Mouse (Mus musculus): ENCODE data around the gene Hamp2. TPM values are rescaled to one million over a fixed set of nuclear protein-coding genes. Genes with fewer than 3 reads are reported as not detected.

Hamp2 gene
- polyA plus RNA-seq, 1 experiment = not detected

DNA sequence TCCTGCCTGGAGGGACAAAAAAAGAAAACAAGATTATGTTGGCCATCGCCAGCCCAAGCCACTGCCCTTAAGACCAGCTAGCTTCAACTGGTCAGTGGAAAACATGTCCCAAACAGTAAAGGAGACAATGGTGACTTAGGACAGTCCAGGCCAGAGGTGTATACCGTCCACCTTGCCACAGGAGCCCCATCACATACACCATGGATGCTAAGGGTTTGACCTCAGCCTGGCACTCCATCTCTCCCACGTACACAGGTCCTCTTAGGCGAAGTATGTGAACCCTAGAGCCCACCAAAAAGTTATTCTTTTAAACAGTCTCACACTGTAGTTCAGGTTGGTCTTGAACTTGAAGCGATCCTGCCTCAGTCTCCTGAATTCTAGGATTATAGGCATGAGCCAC, 38.4 kb upstream of the Hamp2 start:
- Histone ChIP-seq H3K79me2 (ENCODE audit: control insufficient read depth, insufficient read depth) (no peaks in the 10 kb centered on the region), H3K4me3 (no peak overlapping the region), H3K27me3 (ENCODE audit: control insufficient read depth, insufficient read depth, insufficient read length) (no peaks in the 10 kb centered on the region), H3K4me2 (ENCODE audit: low read depth) (no peak overlapping the region), H3K36me3 (ENCODE audit: control insufficient read depth, insufficient read depth) (no peaks in the 10 kb centered on the region), H3ac (ENCODE audit: control insufficient read depth, insufficient read length) (no peak overlapping the region)
- TF ChIP-seq SRF (IDR thresholded peaks at IDR 0.05; ENCODE audit: control insufficient read depth, insufficient read length, low read depth) (no peak), POLR2AphosphoS2 (IDR thresholded peaks at IDR 0.05; ENCODE audit: insufficient read length, low read depth) (peak; percentile 82)

DNA sequence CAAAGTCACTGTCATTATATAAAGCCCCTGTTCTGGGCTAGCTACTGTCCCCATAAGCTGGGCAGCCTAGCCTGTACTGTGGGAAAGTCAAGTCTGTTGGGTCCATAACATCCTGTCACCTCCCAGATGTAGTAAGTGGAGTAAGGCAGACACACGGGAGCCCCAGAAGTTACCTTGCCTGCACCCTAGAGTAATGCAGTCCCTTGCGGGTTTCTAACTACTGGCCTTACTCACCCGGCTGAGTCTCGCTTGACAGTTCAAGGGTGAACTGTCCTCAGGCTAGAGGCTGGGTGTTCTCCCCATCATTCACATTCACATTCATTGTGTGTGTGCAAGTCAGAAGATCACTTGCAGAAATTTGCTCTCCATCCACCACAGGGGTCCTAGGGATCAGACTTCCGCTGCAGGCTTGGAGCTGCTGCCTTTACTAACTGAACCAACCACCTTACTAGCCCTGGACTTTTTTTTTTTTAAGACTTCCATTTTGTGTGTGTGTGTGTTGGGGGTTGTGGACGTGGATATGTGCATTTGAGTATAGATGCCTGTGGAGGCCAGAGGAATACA, 35.4 kb upstream of the Hamp2 start:
- no peaks in the 10 kb centered on the region for H3K27me3 ChIP-seq (ENCODE audit: control insufficient read depth, insufficient read depth, insufficient read length)
- no peak for TF ChIP-seq E2F4 (IDR thresholded peaks at IDR 0.05; ENCODE audit: insufficient read depth)
- no peak for TF ChIP-seq MYOG (IDR thresholded peaks at IDR 0.05; ENCODE audit: control insufficient read depth in 1 of 3, insufficient read depth in 1 of 3, insufficient read length in 2 of 3, low read depth in 2 of 3)
- TF ChIP-seq POLR2A (IDR thresholded peaks at IDR 0.05; ENCODE audit: insufficient read length, low read depth) = no peak
- no peak for TF ChIP-seq TCF12 (IDR thresholded peaks at IDR 0.05; ENCODE audit: insufficient read depth, poor library complexity, severe bottlenecking)
- TF ChIP-seq POLR2AphosphoS2 (IDR thresholded peaks at IDR 0.05; ENCODE audit: insufficient read length, low read depth) = peak; percentile 61
- TF ChIP-seq TCF3 (IDR thresholded peaks at IDR 0.05; ENCODE audit: insufficient read length, low read depth) = no peak
- TF ChIP-seq CEBPB (IDR thresholded peaks at IDR 0.05; ENCODE audit: insufficient read depth, poor library complexity, severe bottlenecking) = no peak
- no peak overlapping the region for H3K4me2 ChIP-seq (ENCODE audit: low read depth)
- H3K4me3 ChIP-seq = no peak overlapping the region
- no peak overlapping the region for H3ac ChIP-seq (ENCODE audit: control insufficient read depth, insufficient read length)
- no peaks in the 10 kb centered on the region for H3K36me3 ChIP-seq (ENCODE audit: control insufficient read depth, insufficient read depth)
- peaks cover 6% of the 10 kb centered on the region for H3K79me2 ChIP-seq (ENCODE audit: control insufficient read depth, insufficient read depth)

DNA sequence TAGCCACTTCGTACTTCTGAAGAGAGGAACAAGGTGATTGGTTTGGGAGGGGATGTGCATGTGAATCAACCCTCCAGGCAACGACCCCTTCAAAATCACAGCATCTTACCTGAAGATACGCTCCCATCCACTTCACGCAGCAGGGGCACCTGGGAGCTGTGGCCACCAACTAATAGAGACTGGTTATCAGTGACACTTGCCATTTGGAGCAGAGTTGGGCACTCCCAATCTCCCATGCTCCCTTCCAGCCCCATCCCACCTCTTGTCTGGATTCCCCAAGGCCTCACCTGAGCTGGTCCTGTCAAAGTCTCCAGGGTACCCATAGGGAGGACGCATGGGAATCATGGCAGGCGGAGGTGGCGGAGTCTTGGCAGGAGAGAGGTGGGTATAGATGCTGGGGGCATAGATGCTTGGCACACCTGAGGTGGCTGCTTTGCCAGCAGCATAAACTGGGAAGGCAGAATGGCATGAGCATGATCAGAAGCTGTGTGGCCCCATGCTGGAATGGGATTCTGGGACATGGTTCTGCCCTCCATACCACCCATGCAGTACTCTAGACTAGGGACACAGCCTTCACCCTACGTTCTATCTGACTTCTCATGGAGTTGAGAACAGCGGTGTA, 34.5 kb upstream of the Hamp2 start:
- no peak overlapping the region for H3K4me3 ChIP-seq
- H3K36me3 ChIP-seq (ENCODE audit: control insufficient read depth, insufficient read depth) = no peaks in the 10 kb centered on the region
- no peak overlapping the region for H3K4me2 ChIP-seq (ENCODE audit: low read depth)
- H3K27me3 ChIP-seq (ENCODE audit: control insufficient read depth, insufficient read depth, insufficient read length) = no peaks in the 10 kb centered on the region
- no peak overlapping the region for H3ac ChIP-seq (ENCODE audit: control insufficient read depth, insufficient read length)
- H3K79me2 ChIP-seq (ENCODE audit: control insufficient read depth, insufficient read depth) = peaks cover 8% of the 10 kb centered on the region
- peak; percentile 50 for TF ChIP-seq POLR2AphosphoS2 (IDR thresholded peaks at IDR 0.05; ENCODE audit: insufficient read length, low read depth)
- no peak for TF ChIP-seq MYOD1 (IDR thresholded peaks at IDR 0.05; ENCODE audit: control insufficient read depth in 1 of 3, insufficient read length in 2 of 3, low read depth in 2 of 3)
- no peak for TF ChIP-seq REST (IDR thresholded peaks at IDR 0.05; ENCODE audit: insufficient read depth, insufficient read length)
- TF ChIP-seq POLR2A (IDR thresholded peaks at IDR 0.05; ENCODE audit: insufficient read length, low read depth) = peak; percentile 24

DNA sequence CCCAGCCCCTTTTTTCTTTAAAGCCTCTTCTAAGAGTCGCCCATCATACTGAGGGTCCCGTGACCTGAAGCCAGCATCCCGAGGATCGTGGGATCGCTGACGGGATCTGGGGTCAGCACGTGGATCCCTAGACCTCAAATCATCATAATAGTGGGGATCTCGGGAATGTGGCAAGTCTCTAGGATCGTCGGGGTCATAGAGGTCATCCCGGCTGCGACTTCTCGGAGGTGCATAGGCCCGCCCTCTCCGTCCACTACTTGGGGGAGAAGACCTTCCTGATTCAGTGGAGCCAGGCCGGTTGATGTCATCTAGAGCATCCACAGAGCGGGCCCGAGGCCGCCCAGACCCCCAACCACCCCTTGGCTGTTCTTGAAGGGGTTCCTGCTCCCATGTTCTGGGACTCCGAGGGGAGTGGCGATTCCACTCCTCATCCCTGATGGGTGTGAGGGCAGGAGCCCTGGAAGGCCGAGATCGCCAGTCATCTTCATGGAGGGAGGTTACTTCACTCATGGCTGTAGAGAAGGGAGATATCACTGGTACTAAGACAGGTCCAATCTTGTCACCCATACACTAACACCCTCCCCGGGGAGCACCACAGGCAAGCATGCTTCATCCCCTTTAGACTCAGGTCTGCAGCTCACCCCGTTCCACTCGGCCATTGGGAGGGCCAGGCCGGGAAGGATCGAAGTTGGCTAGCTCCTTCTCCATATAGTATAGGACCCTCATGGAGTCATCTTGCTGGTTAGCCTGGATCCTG, 33.8 kb upstream of the Hamp2 start:
- Histone ChIP-seq H3ac (ENCODE audit: control insufficient read depth, insufficient read length) (no peak overlapping the region), H3K36me3 (ENCODE audit: control insufficient read depth, insufficient read depth) (no peaks in the 10 kb centered on the region), H3K27me3 (ENCODE audit: control insufficient read depth, insufficient read depth, insufficient read length) (no peaks in the 10 kb centered on the region), H3K4me3 (peak overlapping the region; percentile 32), H3K79me2 (ENCODE audit: control insufficient read depth, insufficient read depth) (peaks cover 8% of the 10 kb centered on the region), H3K4me2 (ENCODE audit: low read depth) (peak overlapping the region; percentile 82)
- TF ChIP-seq SRF (IDR thresholded peaks at IDR 0.05; ENCODE audit: control insufficient read depth, insufficient read length, low read depth) (no peak), TCF3 (IDR thresholded peaks at IDR 0.05; ENCODE audit: insufficient read length, low read depth) (no peak), USF1 (IDR thresholded peaks at IDR 0.05; ENCODE audit: low read depth) (no peak), CEBPB (IDR thresholded peaks at IDR 0.05; ENCODE audit: insufficient read depth, poor library complexity, severe bottlenecking) (no peak), POLR2AphosphoS2 (IDR thresholded peaks at IDR 0.05; ENCODE audit: insufficient read length, low read depth) (no peak), E2F4 (IDR thresholded peaks at IDR 0.05; ENCODE audit: insufficient read depth) (no peak), POLR2A (IDR thresholded peaks at IDR 0.05; ENCODE audit: insufficient read length, low read depth) (no peak), MYOD1 (IDR thresholded peaks at IDR 0.05; ENCODE audit: control insufficient read depth in 1 of 3, insufficient read length in 2 of 3, low read depth in 2 of 3) (no peak), REST (IDR thresholded peaks at IDR 0.05; ENCODE audit: insufficient read depth, insufficient read length) (no peak), MAX (IDR thresholded peaks at IDR 0.05; ENCODE audit: low read depth) (no peak), TCF12 (IDR thresholded peaks at IDR 0.05; ENCODE audit: insufficient read depth, poor library complexity, severe bottlenecking) (no peak), MYOG (IDR thresholded peaks at IDR 0.05; ENCODE audit: control insufficient read depth in 1 of 3, insufficient read depth in 1 of 3, insufficient read length in 2 of 3, low read depth in 2 of 3) (no peak)

DNA sequence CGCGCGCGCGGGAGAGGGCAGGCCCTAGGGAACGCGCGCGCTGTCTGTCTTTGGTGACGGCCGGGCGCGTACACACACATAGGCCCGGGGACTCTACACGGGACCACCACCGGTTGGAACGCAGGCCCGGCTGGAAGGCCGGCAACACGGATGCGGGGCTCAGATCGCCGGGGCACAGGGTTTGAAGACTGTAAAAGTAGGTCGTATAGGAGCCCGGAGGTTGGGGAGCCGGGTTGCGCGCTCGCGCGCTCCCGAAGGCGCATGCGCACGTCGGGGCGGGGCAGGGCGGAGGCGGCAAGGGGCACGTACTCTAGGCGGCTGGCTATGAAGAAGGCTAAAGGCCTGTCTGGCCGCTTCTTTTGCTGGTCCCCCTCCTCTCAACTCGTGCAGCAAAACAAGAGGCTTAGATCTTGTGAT, 32.9 kb upstream of the Hamp2 start:
- peak overlapping the region; percentile 89 for H3ac ChIP-seq (ENCODE audit: control insufficient read depth, insufficient read length)
- TF ChIP-seq E2F4 (IDR thresholded peaks at IDR 0.05; ENCODE audit: insufficient read depth) (peak; percentile 3), MYOG (IDR thresholded peaks at IDR 0.05; ENCODE audit: control insufficient read depth in 1 of 3, insufficient read depth in 1 of 3, insufficient read length in 2 of 3, low read depth in 2 of 3) (no peak), MYOD1 (IDR thresholded peaks at IDR 0.05; ENCODE audit: control insufficient read depth in 1 of 3, insufficient read length in 2 of 3, low read depth in 2 of 3) (no peak), CEBPB (IDR thresholded peaks at IDR 0.05; ENCODE audit: insufficient read depth, poor library complexity, severe bottlenecking) (no peak), SRF (IDR thresholded peaks at IDR 0.05; ENCODE audit: control insufficient read depth, insufficient read length, low read depth) (no peak), USF1 (IDR thresholded peaks at IDR 0.05; ENCODE audit: low read depth) (no peak), POLR2A (IDR thresholded peaks at IDR 0.05; ENCODE audit: insufficient read length, low read depth) (peak; percentile 84), TCF3 (IDR thresholded peaks at IDR 0.05; ENCODE audit: insufficient read length, low read depth) (no peak), POLR2AphosphoS2 (IDR thresholded peaks at IDR 0.05; ENCODE audit: insufficient read length, low read depth) (peak; percentile 89), TCF12 (IDR thresholded peaks at IDR 0.05; ENCODE audit: insufficient read depth, poor library complexity, severe bottlenecking) (no peak), MAX (IDR thresholded peaks at IDR 0.05; ENCODE audit: low read depth) (no peak), REST (IDR thresholded peaks at IDR 0.05; ENCODE audit: insufficient read depth, insufficient read length) (no peak)
- H3K36me3 ChIP-seq (ENCODE audit: control insufficient read depth, insufficient read depth) = no peaks in the 10 kb centered on the region
- peaks cover 8% of the 10 kb centered on the region for H3K79me2 ChIP-seq (ENCODE audit: control insufficient read depth, insufficient read depth)
- no peaks in the 10 kb centered on the region for H3K27me3 ChIP-seq (ENCODE audit: control insufficient read depth, insufficient read depth, insufficient read length)
- peak overlapping the region; percentile 82 for H3K4me2 ChIP-seq (ENCODE audit: low read depth)
- peak overlapping the region; percentile 32 for H3K4me3 ChIP-seq

All from myocyte (in vitro differentiated cells).